Mouse (Mus musculus) embryo, embryonic 11 days (tissue): Measurements from ENCODE around the gene Gm20219.
"Not testable (repeated sequence)": the region's sequence is repeated elsewhere in the genome, so short reads cannot be mapped to it uniquely, and the experiment has no call there.

Experiments
- DNase-seq: peaks from one replicate; pipeline ENCODE4 v3.0.0-alpha.2; 2015

The Gm20219 gene

DNA sequence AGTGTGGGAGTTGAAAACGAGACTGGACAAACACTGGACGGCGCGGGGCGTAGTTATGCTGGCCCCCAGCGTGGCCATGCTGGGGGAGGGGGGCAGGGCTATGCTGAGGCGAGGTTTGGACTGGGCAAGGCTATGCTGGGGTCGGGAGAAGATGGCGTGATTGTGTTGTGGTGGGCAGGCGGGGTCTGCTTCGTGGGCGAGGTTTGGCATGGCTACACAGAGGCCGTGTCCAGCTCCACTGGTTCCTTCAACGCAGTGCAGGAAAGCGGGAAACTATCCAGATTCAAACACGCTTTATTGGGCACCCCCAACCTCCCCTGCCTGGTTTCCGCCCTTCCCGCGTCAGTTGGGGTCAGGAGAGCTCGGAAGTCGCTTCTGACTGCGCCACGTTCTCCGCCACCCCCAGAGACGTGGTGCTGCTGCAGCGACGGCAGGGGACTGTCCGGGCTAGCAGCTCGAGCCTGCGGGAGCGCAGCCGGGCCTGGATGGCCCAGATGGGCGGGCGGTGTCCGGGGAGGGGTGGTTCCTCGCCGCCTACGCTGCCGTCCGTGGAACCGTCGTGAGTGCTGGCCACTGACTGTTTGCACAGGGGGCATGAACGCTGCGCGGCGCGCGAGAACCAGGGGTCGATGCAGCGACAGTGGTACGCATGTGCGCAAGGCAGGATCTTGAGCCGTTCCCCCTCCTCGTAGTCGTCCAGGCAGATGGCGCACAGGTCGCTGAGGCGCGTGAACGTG is 43.0 kb downstream of the Gm20219 start:
- DNase-seq: peak; percentile 33

DNA sequence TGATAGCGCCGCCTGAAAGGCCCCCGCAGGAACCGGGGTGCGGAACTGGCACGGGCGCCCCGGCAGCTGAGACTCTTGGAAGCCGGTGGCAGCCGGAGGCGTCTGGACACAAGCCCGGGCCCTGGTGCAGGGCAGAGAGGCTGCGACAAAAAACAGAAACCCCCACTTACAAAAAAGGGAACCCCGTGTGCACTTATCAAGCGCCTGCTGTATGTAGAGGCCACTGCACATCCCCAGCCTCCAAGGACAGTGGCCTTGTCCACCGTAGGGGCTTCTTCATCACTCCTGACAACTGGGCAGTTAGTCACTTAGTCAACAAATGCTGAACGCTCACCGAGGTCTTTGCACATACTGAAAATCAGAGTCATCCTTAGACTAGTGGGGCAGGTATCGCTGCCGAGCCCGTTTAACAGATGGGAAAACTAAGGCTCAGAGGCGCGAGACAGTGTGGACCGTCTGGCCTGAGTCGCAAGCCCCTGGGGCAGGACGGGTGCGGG is 43.7 kb downstream of the Gm20219 start:
- DNase-seq: no peak

DNA sequence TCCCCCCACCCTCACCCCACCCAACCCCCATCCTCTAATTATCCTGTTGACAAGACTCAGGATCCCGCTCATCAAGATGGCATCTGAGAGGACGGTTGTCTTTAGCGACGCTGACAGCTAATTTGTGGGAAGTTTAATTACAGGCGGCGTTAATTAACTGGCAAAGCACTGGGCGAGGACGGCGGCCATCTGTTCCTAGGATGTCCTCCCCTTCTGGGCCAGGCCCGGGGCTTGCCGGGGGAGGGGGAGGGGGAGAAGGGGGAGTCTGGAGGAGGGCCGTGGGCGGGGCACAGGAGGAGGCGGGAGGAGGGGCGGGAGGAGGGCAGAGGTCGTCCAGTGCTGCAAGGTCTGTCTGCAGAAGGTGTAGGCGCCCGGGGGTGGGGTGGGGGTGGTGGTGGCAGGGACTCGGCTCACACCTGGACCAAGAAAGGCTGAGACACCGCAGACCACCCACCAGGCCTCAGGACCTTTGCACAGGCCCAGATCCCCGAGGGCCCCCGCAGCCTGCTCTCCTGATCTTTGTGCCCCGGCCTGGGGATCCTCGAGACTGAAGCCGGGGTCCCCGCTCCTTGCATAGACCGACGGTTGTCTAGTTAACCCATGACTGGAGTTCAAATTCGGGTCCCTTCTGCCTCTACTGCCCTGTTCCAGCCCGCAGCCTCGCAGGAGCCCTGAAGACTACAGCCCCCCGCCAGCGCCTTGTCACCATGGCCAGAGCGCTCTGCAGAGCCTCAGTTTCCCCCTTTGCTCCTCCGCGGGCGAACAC is 44.3 kb downstream of the Gm20219 start:
- peak; percentile 79 for DNase-seq

DNA sequence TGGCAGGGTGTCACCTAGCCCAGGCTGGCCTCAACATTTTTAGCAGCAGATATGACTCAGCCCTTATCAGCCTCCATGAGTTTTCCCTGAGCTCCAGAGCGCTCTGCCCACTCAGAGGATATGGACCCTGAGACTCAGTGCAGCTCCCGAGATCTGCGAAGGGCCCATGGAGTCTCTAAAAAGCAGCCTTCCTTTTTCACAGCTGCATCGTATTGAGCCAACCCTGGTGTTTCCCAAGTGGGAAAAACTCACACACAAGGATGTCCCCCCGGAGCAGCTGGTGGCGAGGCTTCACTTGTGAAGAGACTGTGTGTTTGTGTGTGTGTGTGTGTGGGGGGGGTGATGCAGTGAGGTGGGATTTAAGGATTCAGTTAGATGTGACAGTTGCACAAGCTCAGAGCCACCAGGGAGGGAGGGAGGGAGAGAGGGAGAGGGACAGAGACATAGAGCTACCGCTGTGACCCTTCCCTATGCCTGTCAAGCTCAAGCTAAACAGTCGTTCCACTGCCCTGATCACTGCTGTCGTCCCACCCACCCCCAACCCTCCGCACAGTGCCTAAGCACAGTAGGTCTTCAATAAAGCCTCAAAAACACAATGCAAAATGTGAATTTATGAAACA is 45.1 kb downstream of the Gm20219 start:
- DNase-seq: no peak

DNA sequence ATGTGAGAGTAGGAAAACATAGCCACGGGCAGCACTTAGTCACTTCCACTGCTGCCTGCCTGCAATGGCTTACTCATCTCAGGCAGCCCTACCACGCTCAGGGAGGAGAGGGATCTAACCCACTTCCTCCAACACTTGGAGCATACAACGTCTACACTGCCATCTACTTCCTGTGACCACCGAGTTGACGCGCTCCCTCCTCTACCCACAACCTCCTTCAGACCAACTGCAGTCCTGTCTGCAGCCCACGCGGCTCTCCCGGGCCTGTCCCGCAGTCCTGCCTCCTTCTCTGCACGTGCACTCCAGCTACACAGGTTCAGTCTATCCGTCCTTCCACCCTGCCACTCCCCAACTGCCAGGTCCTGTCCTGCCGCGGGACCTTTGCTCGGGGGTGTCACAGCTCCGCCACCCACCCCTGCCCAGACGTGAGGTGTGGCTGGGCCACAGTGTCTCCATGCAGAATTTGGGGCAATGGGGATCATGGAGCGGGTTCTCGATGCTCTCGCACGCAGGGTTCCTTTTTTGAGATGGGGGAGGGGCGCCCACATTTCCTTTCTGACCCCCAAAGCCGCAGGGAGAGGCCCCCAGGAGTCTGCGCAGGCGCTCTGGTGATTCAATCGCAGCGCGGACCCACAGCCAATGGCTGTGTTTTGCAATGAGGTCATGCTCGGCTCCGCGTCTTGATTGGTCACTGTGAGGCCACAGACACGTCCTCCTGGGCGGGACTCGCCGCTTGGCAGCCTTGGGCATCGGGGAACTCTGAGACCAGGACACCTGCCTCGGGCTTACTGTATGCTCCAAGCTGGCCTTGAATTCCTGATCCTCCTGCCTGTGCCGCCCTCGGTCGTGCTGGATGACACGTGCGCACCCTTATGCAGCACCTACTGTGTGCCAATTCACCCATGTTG is 46.8 kb downstream of the Gm20219 start:
- peak; percentile 97 for DNase-seq

DNA sequence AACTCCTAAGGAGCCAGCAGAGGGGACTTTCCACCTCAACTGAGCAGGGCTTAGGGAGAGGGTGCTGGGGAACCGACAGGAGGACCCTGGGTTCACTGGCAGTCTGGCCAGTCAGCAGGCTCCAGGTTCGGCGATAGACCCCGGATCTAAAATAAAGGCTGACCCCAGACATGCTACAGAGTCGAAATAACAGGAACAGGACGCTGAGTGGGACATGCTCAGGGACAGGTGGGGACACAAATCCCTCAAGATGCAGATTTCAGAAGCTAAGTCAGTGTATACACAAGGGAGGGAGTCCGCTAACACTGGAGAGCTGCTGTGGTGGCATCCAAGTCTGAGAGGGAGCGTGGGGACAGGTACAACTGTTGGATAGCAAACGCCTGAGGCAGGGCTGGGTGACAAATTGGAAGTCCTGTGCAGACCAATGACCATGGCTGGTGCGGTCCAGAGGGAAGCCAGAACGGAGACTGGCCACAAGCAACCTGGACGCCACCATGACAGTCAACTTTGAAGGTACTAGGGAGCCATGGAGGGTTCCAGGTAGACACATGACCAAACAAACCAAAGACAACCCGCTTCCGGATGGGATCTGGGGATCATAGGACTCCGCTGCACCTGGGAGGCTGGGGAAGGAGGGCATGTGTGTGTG is 47.6 kb downstream of the Gm20219 start:
- no peak for DNase-seq

DNA sequence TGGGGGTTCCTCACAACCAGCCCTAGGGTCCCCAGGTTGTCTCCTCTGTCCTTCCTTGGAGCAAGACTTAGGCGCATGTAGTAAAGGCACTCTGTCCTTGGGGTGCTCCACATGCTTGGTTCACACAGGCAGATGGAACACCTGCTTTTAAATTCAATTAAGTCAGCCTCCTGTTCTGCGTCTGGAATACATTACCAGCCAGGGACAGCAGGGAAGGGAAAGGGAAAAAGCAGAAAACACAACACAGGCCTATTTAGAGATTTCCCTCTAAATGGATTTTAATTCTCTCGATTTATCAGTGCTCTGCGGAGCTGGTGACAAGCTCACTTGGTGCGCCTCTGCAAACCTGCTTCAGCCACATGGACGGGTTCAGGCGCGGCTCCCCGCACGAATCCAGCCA is 48.8 kb downstream of the Gm20219 start:
- DNase-seq: no peak

DNA sequence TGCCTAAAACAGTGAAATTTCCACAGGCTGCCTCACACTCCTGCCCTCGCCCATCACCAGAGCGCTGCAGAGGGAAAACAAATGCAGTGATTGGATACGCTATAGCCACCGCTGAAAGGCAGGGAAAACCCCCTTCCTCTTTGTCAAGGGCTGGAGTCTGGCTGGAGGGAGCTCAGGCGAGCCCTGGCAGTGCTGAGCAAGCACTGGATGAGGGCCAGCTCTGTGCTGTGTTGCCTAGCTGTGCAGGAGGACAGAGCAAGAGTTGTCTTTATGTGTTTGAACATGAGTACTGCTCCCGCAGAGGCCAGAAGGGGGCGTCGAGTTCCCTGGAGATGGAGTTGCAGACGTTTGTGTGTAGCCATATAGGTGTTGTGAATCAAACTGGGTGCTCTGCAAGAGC is 51.7 kb downstream of the Gm20219 start:
- DNase-seq: no peak

DNA sequence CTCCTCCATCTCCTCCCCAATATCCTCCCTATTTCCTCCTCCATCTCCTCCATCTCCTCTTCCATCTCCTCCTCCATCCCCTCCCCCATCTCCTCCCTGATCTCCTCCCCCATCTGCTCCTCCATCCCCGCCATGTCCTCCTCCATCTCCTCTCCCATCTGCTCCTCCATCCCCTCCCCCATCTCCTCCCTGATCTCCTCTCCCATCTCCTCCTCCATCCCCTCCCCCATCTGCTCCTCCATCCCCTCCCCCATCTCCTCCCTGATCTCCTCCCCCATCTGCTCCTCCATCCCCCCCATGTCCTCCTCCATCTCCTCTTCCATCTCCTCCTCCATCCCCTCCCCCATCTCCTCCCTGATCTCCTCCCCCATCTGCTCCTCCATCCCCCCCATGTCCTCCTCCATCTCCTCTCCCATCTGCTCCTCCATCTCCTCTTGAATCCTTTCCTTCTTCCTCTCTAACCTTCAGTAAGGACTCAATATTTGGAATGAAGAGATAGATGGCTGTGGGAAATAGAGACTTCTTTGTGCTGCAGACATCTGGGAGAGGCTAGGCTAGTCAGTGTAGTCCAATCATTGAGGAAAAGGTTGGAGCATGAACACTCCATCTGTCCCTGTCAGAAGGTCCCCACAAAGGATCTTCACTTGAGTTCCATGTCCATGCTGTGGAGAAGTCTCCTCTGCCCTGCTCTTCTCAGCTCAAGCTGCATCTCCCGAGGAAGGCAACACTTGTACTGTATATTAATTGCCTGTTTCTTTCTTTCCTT is 52.4 kb downstream of the Gm20219 start:
- not testable (repeated sequence) for DNase-seq
